Mouse (Mus musculus): ENCODE measurements around the gene Cdhr4.

- TF ChIP-seq CTCF (IDR thresholded peaks at IDR 0.05; ENCODE audit: low read depth) (no peak), EP300 (optimal IDR thresholded peaks at IDR 0.05) (no peak)
These were observed 22.0 kb upstream of the Cdhr4 start for GRCm38 (mm10) chr9:107970311-107970710.

All from stomach, postnatal 0 days (tissue).